Mouse (Mus musculus) layer of hippocampus, adult 8-10 months (tissue): ENCODE results near the gene Ehhadh. TPM values are rescaled to one million over a fixed set of nuclear protein-coding genes. Genes with fewer than 3 reads are reported as not detected.
"Not testable (repeated sequence)": the region's sequence is repeated elsewhere in the genome, so short reads cannot be mapped to it uniquely, and the experiment has no call there.

Experiments used
- DNase-seq, 2 experiments: peaks; one replicate each; pipeline ENCODE4 v3.0.0; 2022; ENCODE audit warnings: low spot score in 2 of 2
- total RNA-seq, 4 experiments: library from RNA; stranded (reverse); gene quantifications; 2 replicates each; pipeline ENCODE4 v1.2.4; 2022

The Ehhadh gene
- total RNA-seq, 4 experiments from 2014 or later: 1.7 to 2.5 (median 2.2) TPM

GRCm38 (mm10) chr16:21794697-21795045 lies 7.1 kb upstream of the Ehhadh start:
- DNase-seq: no peak

GRCm38 (mm10) chr16:21793875-21794696 lies 6.5 kb upstream of the Ehhadh start, which contains the start of gene Map3k13:
Gene Map3k13, plus strand, starts transcription at chr16:21794346.
- DNase-seq: peak; percentile 91 to 94

- DNase-seq: not testable (repeated sequence)
These were observed 5.6 kb upstream of the Ehhadh start for GRCm38 (mm10) chr16:21793080-21793810.

- DNase-seq: no peak
These were observed 4.2 kb upstream of the Ehhadh start for GRCm38 (mm10) chr16:21791779-21792178.

GRCm38 (mm10) chr16:21790469-21790868 lies 2.9 kb upstream of the Ehhadh start:
- no peak for DNase-seq

GRCm38 (mm10) chr16:21789180-21789579 lies 1.6 kb upstream of the Ehhadh start:
- DNase-seq: no peak

- DNase-seq: no peak
These were observed 974 bp upstream of the Ehhadh start for GRCm38 (mm10) chr16:21788581-21788980.

GRCm38 (mm10) chr16:21786317-21786716 lies 1.3 kb downstream of the Ehhadh start:
- DNase-seq: no peak

GRCm38 (mm10) chr16:21785000-21785399 lies 2.6 kb downstream of the Ehhadh start:
- no peak for DNase-seq

GRCm38 (mm10) chr16:21782807-21783206 lies 4.8 kb downstream of the Ehhadh start:
- no peak for DNase-seq

GRCm38 (mm10) chr16:21781895-21782294 lies 5.7 kb downstream of the Ehhadh start:
- DNase-seq: no peak

- no peak for DNase-seq
These were observed 6.3 kb downstream of the Ehhadh start for GRCm38 (mm10) chr16:21781277-21781676.

GRCm38 (mm10) chr16:21779149-21779548 lies 8.5 kb downstream of the Ehhadh start:
- DNase-seq: no peak

GRCm38 (mm10) chr16:21778293-21778866 lies 9.2 kb downstream of the Ehhadh start:
- no peak for DNase-seq

- no peak for DNase-seq
These were observed 12.9 kb downstream of the Ehhadh start for GRCm38 (mm10) chr16:21774725-21775124.

- no peak for DNase-seq
These were observed 17.9 kb downstream of the Ehhadh start for GRCm38 (mm10) chr16:21769667-21770066.

GRCm38 (mm10) chr16:21768255-21768654 lies 19.4 kb downstream of the Ehhadh start:
- no peak for DNase-seq

- DNase-seq: no peak
These were observed 29.2 kb downstream of the Ehhadh start for GRCm38 (mm10) chr16:21758447-21758846.

GRCm38 (mm10) chr16:21743401-21743800 lies 44.2 kb downstream of the Ehhadh start:
- DNase-seq: no peak

- no peak for DNase-seq
These were observed 44.7 kb downstream of the Ehhadh start for GRCm38 (mm10) chr16:21742898-21743297.

GRCm38 (mm10) chr16:21742191-21742870 lies 45.3 kb downstream of the Ehhadh start:
- DNase-seq: no peak

- DNase-seq: no peak
These were observed 46.1 kb downstream of the Ehhadh start for GRCm38 (mm10) chr16:21741542-21741941.
